Mouse (Mus musculus): Measurements from ENCODE around the gene Fam192a. TPM values are rescaled to one million over a fixed set of nuclear protein-coding genes. Genes with fewer than 3 reads are reported as not detected.

Fam192a gene
- total RNA-seq, 2 experiments from 2014 or later: 27.8 to 103 TPM

GRCm38 (mm10) chr8:94574159-94574907 lies 27.5 kb downstream of the Fam192a start:
- ATAC-seq (ENCODE audit: poor library complexity, severe bottlenecking): no peak

- no peak for ATAC-seq (ENCODE audit: poor library complexity, severe bottlenecking)
These were observed 29.9 kb downstream of the Fam192a start for GRCm38 (mm10) chr8:94571896-94572295.

DNA sequence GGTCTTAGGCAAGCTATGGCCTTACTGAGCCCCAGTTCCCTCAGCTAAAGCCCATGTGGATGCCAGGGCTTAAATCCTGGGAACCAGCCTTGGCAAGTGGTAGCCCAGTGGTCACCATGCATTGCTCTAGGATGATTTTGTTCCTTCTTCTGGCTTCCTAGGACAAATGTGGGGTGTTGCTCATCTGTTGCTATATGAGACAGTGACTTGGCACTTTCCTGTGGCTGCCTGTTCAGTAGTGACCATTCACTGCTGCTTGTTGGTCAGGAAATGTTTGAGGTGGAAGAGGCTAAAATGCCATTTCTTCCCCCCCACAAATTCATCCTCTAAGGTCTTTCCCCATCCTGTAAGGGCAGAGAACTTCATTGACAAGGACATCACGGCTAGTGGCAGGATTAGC lies 32.4 kb downstream of the Fam192a start:
- ATAC-seq (ENCODE audit: poor library complexity, severe bottlenecking): no peak

- ATAC-seq (ENCODE audit: poor library complexity, severe bottlenecking): no peak
These were observed 33.7 kb downstream of the Fam192a start for GRCm38 (mm10) chr8:94568098-94568497.

DNA sequence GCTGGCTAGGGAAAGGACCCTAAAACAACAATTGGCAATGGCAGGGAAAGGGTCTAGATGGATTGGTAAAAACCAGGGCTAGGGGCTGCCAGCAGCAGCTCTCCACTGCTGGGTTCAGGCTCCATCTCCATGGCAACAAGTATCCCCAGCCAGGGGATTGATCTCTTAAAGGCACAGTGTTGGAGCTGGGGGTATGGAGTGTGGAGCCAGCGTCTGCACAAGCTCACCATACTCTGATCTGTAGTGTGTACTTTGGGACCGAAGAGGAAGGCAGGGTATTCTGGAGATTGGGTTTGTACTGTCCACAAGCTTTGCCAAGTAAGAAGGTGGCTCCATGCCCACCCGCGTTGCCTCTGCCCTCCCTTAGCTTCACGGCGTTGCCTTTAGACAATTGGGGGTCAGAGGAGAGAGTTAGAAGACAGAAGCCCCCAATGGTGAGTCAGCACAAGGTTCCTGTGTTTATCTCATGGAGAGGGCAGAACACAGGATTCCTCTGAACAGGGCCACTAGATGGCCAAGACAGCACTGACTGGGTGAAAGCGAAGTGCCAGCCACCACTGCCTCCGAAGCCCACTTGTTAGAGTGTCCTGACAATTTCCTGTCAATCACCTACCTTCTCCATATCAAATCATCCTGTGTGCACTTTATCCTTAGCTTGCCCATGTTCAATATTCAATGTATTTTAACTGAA lies 34.5 kb downstream of the Fam192a start:
- ATAC-seq (ENCODE audit: poor library complexity, severe bottlenecking): no peak

- ATAC-seq (ENCODE audit: poor library complexity, severe bottlenecking): no peak
These were observed 35.2 kb downstream of the Fam192a start for GRCm38 (mm10) chr8:94566446-94567158.

- no peak for ATAC-seq (ENCODE audit: poor library complexity, severe bottlenecking)
These were observed 35.8 kb downstream of the Fam192a start for GRCm38 (mm10) chr8:94566033-94566432.

- ATAC-seq (ENCODE audit: poor library complexity, severe bottlenecking): no peak
These were observed 37.4 kb downstream of the Fam192a start for GRCm38 (mm10) chr8:94564421-94564820.

- ATAC-seq (ENCODE audit: poor library complexity, severe bottlenecking): no peak
These were observed 40.5 kb downstream of the Fam192a start for GRCm38 (mm10) chr8:94561256-94561655.

GRCm38 (mm10) chr8:94557281-94557680 lies 44.5 kb downstream of the Fam192a start:
- ATAC-seq (ENCODE audit: poor library complexity, severe bottlenecking): no peak

- no peak for ATAC-seq (ENCODE audit: poor library complexity, severe bottlenecking)
These were observed 49.1 kb downstream of the Fam192a start for GRCm38 (mm10) chr8:94552696-94553095.

GRCm38 (mm10) chr8:94551471-94552422 lies 50.0 kb downstream of the Fam192a start:
- peak; percentile 64 for ATAC-seq (ENCODE audit: poor library complexity, severe bottlenecking)

- ATAC-seq (ENCODE audit: poor library complexity, severe bottlenecking): no peak
These were observed 51.8 kb downstream of the Fam192a start for GRCm38 (mm10) chr8:94549998-94550397.

DNA sequence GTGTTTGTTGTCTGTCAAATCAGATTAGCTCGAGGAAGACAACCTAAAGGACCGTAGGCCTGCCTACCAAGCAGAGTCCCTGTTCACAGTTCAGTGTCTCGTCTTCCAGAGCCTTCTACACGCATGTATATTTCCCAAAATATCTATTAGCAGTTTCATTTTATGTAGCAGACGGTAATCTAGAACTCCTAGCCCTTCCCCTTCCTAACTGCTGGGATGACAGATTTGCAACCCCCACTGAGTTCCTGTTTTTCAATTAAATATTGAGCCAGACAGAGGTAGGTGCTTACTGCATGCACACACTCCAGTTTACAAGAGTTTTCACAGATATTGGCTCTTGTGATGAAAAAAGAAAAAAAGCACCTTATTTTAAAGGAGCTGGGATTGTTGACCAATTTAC lies 52.3 kb downstream of the Fam192a start:
- peak; percentile 64 for ATAC-seq (ENCODE audit: poor library complexity, severe bottlenecking)

GRCm38 (mm10) chr8:94549041-94549440 lies 52.8 kb downstream of the Fam192a start:
- ATAC-seq (ENCODE audit: poor library complexity, severe bottlenecking): no peak

- peak; percentile 27; the same call in 1 of the 2 replicates for ATAC-seq (ENCODE audit: poor library complexity, severe bottlenecking)
These were observed 57.8 kb downstream of the Fam192a start for GRCm38 (mm10) chr8:94543981-94544380.

DNA sequence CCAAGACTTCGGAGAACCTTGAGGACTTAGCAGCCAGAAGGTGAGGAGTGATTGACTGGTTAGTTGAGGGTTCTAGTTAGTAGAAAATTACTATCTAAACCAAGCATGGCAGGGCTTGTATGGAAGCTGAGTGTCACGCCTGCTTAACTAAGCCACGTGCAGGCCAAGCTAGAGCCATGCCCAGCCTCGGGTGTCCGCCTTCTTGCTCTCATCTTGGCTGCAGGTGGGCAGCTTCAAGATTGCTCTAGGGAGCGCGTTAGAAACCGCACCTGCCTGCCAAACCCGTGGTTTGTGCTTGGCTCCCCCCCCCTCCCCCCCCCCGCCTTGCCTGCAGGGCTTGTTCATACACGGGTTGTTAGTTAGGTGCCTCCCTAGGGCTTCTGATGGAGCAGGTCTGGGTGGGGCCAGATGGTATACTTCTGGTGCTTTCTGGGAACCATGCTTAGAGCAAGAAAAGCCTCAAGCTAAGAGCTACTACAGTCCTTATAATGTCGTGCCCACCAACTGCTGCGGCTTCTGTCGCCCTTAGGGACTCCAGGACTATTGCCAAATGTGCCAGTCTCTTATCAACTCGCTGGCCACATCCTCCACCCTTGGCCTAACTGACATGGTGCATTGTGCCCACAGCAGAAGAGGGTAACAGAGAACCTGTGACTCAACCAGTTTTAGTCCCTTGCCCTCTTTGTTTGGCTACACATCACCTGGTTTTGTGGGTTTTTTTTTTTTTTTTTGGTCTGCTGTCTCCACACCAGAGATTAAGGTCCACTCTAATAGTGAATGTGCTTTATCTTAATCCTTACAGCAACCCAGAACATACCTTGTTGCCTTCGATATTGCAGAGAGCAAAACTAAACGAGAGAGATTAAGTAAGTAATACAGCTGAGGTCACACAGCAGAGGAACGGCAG lies 60.7 kb downstream of the Fam192a start:
- ATAC-seq (ENCODE audit: poor library complexity, severe bottlenecking): peak; percentile 74

- ATAC-seq (ENCODE audit: poor library complexity, severe bottlenecking): no peak
These were observed 61.8 kb downstream of the Fam192a start for GRCm38 (mm10) chr8:94540025-94540424.

DNA sequence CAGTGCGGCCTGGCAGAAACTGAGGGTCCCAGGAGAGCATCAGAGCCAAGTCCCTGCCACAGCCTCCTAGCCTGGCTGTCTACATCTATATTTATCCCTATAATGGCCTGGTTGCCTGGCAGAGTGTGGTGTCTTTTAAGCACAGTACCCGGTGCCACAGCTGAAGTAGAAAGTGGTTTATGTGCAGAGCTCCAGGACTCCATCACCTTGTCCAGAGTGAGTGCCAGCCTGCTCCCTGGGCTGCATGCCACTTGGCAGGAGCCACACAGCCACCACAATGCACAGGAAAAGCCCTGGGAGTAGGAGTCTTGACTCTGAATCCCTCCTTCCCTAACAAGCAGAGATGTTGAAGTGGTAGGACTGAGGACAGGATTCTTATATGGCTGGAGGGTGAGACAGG lies 64.3 kb downstream of the Fam192a start:
- no peak for ATAC-seq (ENCODE audit: poor library complexity, severe bottlenecking)
